Mouse (Mus musculus): Measurements from ENCODE around the gene Atp6v1g1. TPM values are rescaled to one million over a fixed set of nuclear protein-coding genes. Genes with fewer than 3 reads are reported as not detected.
A peak's percentile ranks its signal among the peaks of the same experiment; 100 is the strongest.

Atp6v1g1 gene
- polyA plus RNA-seq, 1 experiment from 2014 or later, result 436 TPM

DNA sequence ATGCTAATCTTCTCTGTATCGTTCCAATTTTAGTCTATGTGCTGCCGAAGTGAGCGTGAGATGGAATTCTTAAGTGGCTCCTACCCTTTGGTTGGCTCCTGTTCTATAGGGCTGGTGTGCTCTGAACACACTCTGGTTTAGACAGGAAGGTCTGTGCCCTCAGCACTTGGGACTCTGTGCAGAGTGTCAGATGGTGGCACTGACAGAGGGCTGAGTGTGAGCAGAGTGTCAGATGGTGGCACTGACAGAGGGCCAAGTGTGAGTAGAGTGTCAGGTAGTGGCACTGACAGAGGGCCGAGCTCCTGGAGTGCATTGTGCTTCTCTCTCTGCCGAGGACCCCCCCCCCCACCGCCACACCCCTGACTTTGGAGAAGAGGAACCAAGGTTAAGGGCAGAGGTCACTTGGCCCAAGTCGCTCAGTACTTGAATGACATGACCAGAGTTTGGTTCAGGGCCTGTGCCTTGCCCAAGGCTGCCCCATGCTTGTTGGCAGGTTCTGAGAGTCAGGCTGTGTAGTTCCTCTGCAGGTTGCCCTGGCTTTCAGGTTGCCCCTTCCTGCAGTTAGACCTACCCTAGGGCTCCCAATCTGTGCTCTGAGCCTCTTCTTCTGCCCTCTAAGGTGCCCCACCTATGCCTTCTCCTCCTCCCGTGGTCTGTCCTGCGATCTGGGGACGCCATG is 23.3 kb downstream of the Atp6v1g1 start:
- Histone ChIP-seq H3K36me3 (ENCODE audit: control insufficient read depth, insufficient read depth) (no peaks in the 10 kb centered on the region), H3K9ac (replicated peaks; ENCODE audit: low read depth, low read length) (no peak overlapping the region), H3K4me2 (ENCODE audit: low read length) (no peak overlapping the region), H3K9me3 (ENCODE audit: control insufficient read depth, low read length) (no peaks in the 10 kb centered on the region), H3K27ac (ENCODE audit: low read length) (no peak overlapping the region), H3K4me3 (replicated peaks; ENCODE audit: low read length) (no peak overlapping the region), H3K4me1 (replicated peaks; ENCODE audit: control insufficient read depth, insufficient read depth, low read length) (peaks cover 7% of the 10 kb centered on the region), H3K27me3 (replicated peaks; ENCODE audit: control insufficient read depth, insufficient read depth, low read length) (no peaks in the 10 kb centered on the region)
- no peak for ATAC-seq
- WGBS, result 93% methylated on average over 9 of the region's 10 CpGs

GRCm38 (mm10) chr4:63569322-63569721 is 24.8 kb downstream of the Atp6v1g1 start:
- no peaks in the 10 kb centered on the region for H3K9me3 ChIP-seq (ENCODE audit: control insufficient read depth, low read length)
- no peak overlapping the region for H3K27ac ChIP-seq (ENCODE audit: low read length)
- H3K4me2 ChIP-seq (ENCODE audit: low read length), result no peak overlapping the region
- H3K4me3 ChIP-seq (replicated peaks; ENCODE audit: low read length), result no peak overlapping the region
- WGBS, result 82% methylated on average over 8 of the region's 8 CpGs
- no peak overlapping the region for H3K9ac ChIP-seq (replicated peaks; ENCODE audit: low read depth, low read length)
- no peak for ATAC-seq
- H3K4me1 ChIP-seq (replicated peaks; ENCODE audit: control insufficient read depth, insufficient read depth, low read length), result peaks cover 7% of the 10 kb centered on the region
- no peaks in the 10 kb centered on the region for H3K27me3 ChIP-seq (replicated peaks; ENCODE audit: control insufficient read depth, insufficient read depth, low read length)
- H3K36me3 ChIP-seq (ENCODE audit: control insufficient read depth, insufficient read depth), result no peaks in the 10 kb centered on the region

DNA sequence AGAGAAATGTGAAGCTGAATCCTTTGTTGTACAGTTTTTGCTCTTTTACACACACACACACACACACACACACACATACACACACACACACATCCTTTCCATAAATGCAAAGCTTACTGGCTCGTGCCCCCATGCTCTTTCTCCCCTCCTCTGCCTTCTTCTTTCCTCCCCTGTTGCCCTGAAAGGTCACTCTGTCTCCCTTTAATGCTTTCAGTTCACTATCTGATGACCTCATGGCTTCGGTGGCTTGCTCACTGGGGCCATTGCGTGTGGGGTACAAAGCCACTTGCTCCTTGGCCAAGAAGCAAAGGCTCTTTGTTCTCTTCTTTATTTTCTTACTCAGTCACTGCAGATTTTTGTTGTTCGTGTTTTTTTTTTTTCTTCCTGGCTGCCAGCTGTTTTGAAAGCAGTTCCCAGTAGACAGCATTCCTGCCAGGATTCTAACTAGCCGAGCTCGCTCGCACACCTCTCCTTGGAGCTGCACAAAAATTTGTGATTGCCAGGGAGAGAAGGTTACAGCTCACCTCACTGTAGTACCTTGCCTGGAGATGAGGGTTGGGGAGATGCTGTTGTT is 25.7 kb downstream of the Atp6v1g1 start:
- 8% methylated on average over 7 of the region's 7 CpGs for WGBS
- H3K9ac ChIP-seq (replicated peaks; ENCODE audit: low read depth, low read length), result no peak overlapping the region
- H3K27ac ChIP-seq (ENCODE audit: low read length), result no peak overlapping the region
- no peaks in the 10 kb centered on the region for H3K9me3 ChIP-seq (ENCODE audit: control insufficient read depth, low read length)
- no peaks in the 10 kb centered on the region for H3K36me3 ChIP-seq (ENCODE audit: control insufficient read depth, insufficient read depth)
- no peak overlapping the region for H3K4me3 ChIP-seq (replicated peaks; ENCODE audit: low read length)
- peaks cover 7% of the 10 kb centered on the region for H3K4me1 ChIP-seq (replicated peaks; ENCODE audit: control insufficient read depth, insufficient read depth, low read length)
- ATAC-seq, result no peak
- H3K4me2 ChIP-seq (ENCODE audit: low read length), result no peak overlapping the region
- no peaks in the 10 kb centered on the region for H3K27me3 ChIP-seq (replicated peaks; ENCODE audit: control insufficient read depth, insufficient read depth, low read length)

DNA sequence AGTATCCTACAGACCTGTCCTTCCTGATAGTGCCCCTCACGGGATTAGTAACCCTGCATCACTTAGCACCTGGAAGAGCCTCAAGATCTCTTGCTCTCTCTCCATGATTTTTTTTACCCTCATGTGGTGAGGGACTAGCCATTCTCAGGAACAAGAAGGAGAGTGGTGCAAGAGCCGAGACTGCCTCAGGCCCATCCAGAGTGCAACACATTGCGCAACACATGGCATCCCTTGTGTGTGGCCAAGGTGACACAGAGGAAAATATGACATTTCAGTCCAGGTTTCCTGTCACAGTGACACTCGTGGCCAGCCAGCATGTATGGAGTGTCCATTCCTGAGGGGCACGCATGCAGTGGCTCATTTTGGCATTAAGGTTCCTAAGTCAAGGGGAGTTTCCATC is 28.0 kb downstream of the Atp6v1g1 start:
- Histone ChIP-seq H3K4me1 (replicated peaks; ENCODE audit: control insufficient read depth, insufficient read depth, low read length) (peaks cover 7% of the 10 kb centered on the region), H3K27me3 (replicated peaks; ENCODE audit: control insufficient read depth, insufficient read depth, low read length) (no peaks in the 10 kb centered on the region), H3K36me3 (ENCODE audit: control insufficient read depth, insufficient read depth) (no peaks in the 10 kb centered on the region), H3K4me2 (ENCODE audit: low read length) (no peak overlapping the region), H3K4me3 (replicated peaks; ENCODE audit: low read length) (no peak overlapping the region), H3K9me3 (ENCODE audit: control insufficient read depth, low read length) (no peaks in the 10 kb centered on the region), H3K9ac (replicated peaks; ENCODE audit: low read depth, low read length) (no peak overlapping the region), H3K27ac (ENCODE audit: low read length) (no peak overlapping the region)
- no peak for ATAC-seq
- WGBS, result 92% methylated on average over 5 of the region's 5 CpGs

- Histone ChIP-seq H3K9me3 (ENCODE audit: control insufficient read depth, low read length) (no peaks in the 10 kb centered on the region), H3K27me3 (replicated peaks; ENCODE audit: control insufficient read depth, insufficient read depth, low read length) (no peaks in the 10 kb centered on the region), H3K36me3 (ENCODE audit: control insufficient read depth, insufficient read depth) (no peaks in the 10 kb centered on the region), H3K9ac (replicated peaks; ENCODE audit: low read depth, low read length) (no peak overlapping the region), H3K27ac (ENCODE audit: low read length) (no peak overlapping the region), H3K4me3 (replicated peaks; ENCODE audit: low read length) (no peak overlapping the region), H3K4me2 (ENCODE audit: low read length) (no peak overlapping the region), H3K4me1 (replicated peaks; ENCODE audit: control insufficient read depth, insufficient read depth, low read length) (peaks cover 6% of the 10 kb centered on the region)
- 84% methylated on average over 14 of the region's 14 CpGs for WGBS
- ATAC-seq, result no peak
Measured at GRCm38 (mm10) chr4:63579649-63580048, 35.1 kb downstream of the Atp6v1g1 start.

DNA sequence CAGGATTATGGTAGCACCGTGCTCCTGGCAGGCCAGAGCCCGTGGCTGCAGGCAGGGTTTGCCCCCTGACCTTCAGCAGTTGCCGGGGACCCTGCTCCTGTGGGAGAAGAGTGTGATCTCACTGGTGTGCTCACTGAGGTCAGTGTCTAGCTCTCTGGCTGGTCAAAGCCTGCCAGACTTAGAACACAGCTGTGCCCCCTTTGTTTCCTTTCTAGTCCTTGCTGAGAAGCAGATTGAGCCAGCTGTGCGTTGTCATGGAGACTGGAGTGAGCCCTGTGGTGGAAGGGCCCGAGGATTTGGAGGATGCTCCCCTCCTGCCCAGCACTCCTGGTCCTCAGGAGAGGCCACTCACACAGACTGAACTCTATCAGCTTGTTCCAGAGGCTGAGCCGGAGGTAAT is 35.5 kb downstream of the Atp6v1g1 start:
- H3K9ac ChIP-seq (replicated peaks; ENCODE audit: low read depth, low read length), result no peak overlapping the region
- no peaks in the 10 kb centered on the region for H3K27me3 ChIP-seq (replicated peaks; ENCODE audit: control insufficient read depth, insufficient read depth, low read length)
- H3K4me1 ChIP-seq (replicated peaks; ENCODE audit: control insufficient read depth, insufficient read depth, low read length), result peaks cover 6% of the 10 kb centered on the region
- ATAC-seq, result peak; percentile 72
- no peaks in the 10 kb centered on the region for H3K36me3 ChIP-seq (ENCODE audit: control insufficient read depth, insufficient read depth)
- H3K4me2 ChIP-seq (ENCODE audit: low read length), result no peak overlapping the region
- H3K27ac ChIP-seq (ENCODE audit: low read length), result no peak overlapping the region
- no peak overlapping the region for H3K4me3 ChIP-seq (replicated peaks; ENCODE audit: low read length)
- 18% methylated on average over 6 of the region's 6 CpGs for WGBS
- H3K9me3 ChIP-seq (ENCODE audit: control insufficient read depth, low read length), result no peaks in the 10 kb centered on the region

DNA sequence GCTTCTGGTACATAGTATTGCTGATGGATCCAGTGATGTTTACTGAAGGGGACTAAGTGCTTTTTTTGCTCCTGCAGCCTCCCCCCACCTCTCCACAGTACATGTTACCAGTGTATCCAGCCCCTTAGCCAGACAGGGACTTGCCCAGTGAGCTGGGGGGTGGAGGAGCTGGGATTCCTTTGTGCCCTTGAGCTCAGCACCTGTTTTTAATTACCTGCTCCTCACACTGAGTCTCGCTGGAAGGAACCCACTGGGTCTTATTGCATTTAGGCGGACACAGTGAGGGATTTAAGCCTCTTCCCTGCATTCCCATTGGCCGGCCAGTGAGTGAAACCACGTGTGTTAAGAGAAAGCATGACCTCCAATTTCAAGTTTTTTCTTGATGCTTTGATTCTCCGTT is 38.0 kb downstream of the Atp6v1g1 start:
- no peaks in the 10 kb centered on the region for H3K27me3 ChIP-seq (replicated peaks; ENCODE audit: control insufficient read depth, insufficient read depth, low read length)
- H3K4me3 ChIP-seq (replicated peaks; ENCODE audit: low read length), result no peak overlapping the region
- H3K27ac ChIP-seq (ENCODE audit: low read length), result no peak overlapping the region
- no peak overlapping the region for H3K9ac ChIP-seq (replicated peaks; ENCODE audit: low read depth, low read length)
- 66% methylated on average over 5 of the region's 5 CpGs for WGBS
- H3K4me1 ChIP-seq (replicated peaks; ENCODE audit: control insufficient read depth, insufficient read depth, low read length), result peaks cover 6% of the 10 kb centered on the region
- H3K4me2 ChIP-seq (ENCODE audit: low read length), result no peak overlapping the region
- no peaks in the 10 kb centered on the region for H3K9me3 ChIP-seq (ENCODE audit: control insufficient read depth, low read length)
- no peaks in the 10 kb centered on the region for H3K36me3 ChIP-seq (ENCODE audit: control insufficient read depth, insufficient read depth)
- no peak for ATAC-seq

DNA sequence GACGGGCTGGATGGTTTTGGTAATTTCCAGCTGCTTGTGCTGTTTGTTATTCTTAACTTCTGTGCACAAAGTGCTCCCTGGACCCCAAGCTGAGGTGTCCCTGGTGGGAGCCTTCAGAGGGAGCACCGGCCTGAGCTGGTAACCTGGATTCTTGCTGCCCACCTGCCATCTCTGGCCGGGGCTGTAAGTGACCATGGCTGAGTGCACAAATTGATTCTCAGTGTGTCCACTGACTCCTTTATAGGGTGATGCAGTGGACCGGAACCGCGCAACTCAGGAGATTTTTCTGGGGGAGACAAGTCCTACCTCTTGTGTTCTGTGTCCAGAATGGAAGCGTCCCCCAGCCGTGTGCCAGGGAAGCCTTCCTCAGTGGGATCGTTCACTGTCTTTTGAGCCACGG is 40.6 kb downstream of the Atp6v1g1 start:
- H3K36me3 ChIP-seq (ENCODE audit: control insufficient read depth, insufficient read depth), result no peaks in the 10 kb centered on the region
- no peaks in the 10 kb centered on the region for H3K9me3 ChIP-seq (ENCODE audit: control insufficient read depth, low read length)
- H3K4me3 ChIP-seq (replicated peaks; ENCODE audit: low read length), result no peak overlapping the region
- no peak overlapping the region for H3K9ac ChIP-seq (replicated peaks; ENCODE audit: low read depth, low read length)
- 87% methylated on average over 10 of the region's 10 CpGs for WGBS
- H3K4me1 ChIP-seq (replicated peaks; ENCODE audit: control insufficient read depth, insufficient read depth, low read length), result peaks cover 1% of the 10 kb centered on the region
- no peak overlapping the region for H3K4me2 ChIP-seq (ENCODE audit: low read length)
- no peak overlapping the region for H3K27ac ChIP-seq (ENCODE audit: low read length)
- no peaks in the 10 kb centered on the region for H3K27me3 ChIP-seq (replicated peaks; ENCODE audit: control insufficient read depth, insufficient read depth, low read length)
- ATAC-seq, result no peak

DNA sequence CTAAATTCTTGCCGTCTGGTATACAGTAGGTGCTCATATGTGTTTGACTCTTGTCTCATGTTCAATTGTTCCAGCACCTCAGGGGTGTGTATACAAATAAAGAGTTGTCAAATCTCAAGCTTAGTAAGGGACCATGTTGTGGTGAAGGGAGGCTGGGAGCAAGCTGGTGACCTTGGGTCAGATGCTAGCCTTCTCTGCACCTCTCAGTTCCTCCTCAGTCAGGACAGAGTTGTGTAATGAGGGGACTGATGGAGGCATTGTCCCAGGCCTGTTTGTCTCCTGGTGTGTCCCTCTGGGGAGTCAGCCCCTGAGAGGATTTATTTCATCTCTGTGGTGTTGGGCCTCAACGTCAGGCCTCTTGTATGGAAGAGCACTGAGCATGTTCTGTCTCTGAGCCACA is 41.7 kb downstream of the Atp6v1g1 start:
- Histone ChIP-seq H3K4me1 (replicated peaks; ENCODE audit: control insufficient read depth, insufficient read depth, low read length) (no peaks in the 10 kb centered on the region), H3K4me3 (replicated peaks; ENCODE audit: low read length) (no peak overlapping the region), H3K27ac (ENCODE audit: low read length) (no peak overlapping the region), H3K9ac (replicated peaks; ENCODE audit: low read depth, low read length) (no peak overlapping the region), H3K4me2 (ENCODE audit: low read length) (no peak overlapping the region), H3K27me3 (replicated peaks; ENCODE audit: control insufficient read depth, insufficient read depth, low read length) (no peaks in the 10 kb centered on the region), H3K36me3 (ENCODE audit: control insufficient read depth, insufficient read depth) (no peaks in the 10 kb centered on the region), H3K9me3 (ENCODE audit: control insufficient read depth, low read length) (no peaks in the 10 kb centered on the region)
- no peak for ATAC-seq
- 73% methylated on average over 2 of the region's 2 CpGs for WGBS

DNA sequence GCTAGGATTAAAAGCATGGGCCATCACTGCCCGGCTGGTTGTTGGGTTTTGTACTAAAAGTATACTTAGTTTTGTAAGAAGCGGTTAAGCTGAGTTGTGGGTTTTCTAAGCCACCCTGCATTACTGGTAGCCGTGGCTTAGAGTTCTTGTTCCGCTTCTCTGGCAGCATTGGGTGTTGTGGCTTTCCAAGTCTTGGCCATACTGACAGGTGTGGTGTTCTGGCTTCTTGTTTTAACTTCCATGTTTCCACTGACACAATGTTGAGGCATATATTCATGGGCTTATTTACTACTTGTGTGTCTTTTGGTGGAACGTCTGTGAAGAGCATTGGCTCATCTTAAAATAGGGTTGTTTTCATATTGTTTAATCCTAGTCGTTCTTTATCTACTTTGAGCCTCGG is 45.4 kb downstream of the Atp6v1g1 start:
- Histone ChIP-seq H3K4me3 (replicated peaks; ENCODE audit: low read length) (no peak overlapping the region), H3K4me2 (ENCODE audit: low read length) (no peak overlapping the region), H3K27me3 (replicated peaks; ENCODE audit: control insufficient read depth, insufficient read depth, low read length) (no peaks in the 10 kb centered on the region), H3K9me3 (ENCODE audit: control insufficient read depth, low read length) (no peaks in the 10 kb centered on the region), H3K36me3 (ENCODE audit: control insufficient read depth, insufficient read depth) (no peaks in the 10 kb centered on the region), H3K9ac (replicated peaks; ENCODE audit: low read depth, low read length) (no peak overlapping the region), H3K4me1 (replicated peaks; ENCODE audit: control insufficient read depth, insufficient read depth, low read length) (no peaks in the 10 kb centered on the region), H3K27ac (ENCODE audit: low read length) (no peak overlapping the region)
- WGBS, result 92% methylated on average over 7 of the region's 7 CpGs
- ATAC-seq, result no peak
